Mouse (Mus musculus) neural tube, embryonic 13.5 days (tissue): ENCODE data around the gene Twsg1. TPM values are rescaled to one million over a fixed set of nuclear protein-coding genes. Genes with fewer than 3 reads are reported as not detected.

Experiments used
- ATAC-seq: fragments of 200-750 bp; cut with Nextera tagmentation; 2 replicates; pipeline ENCODE4 v1.8.0; 2017; ENCODE audit warnings: low read depth, mild to moderate bottlenecking, moderate TSS enrichment, moderate library complexity
- H3K27ac ChIP-seq: fragments of 300-500 bp; sonication (generic); replicated peaks from 2 replicates; pipeline ENCODE4 v1.5.1; 2015; ENCODE audit warnings: moderate library complexity, mild to moderate bottlenecking, inconsistent platforms
- H3K27me3 ChIP-seq: fragments of 300-500 bp; sonication (generic); 2 replicates; pipeline ENCODE4 v1.6.1; 2015; ENCODE audit warnings: mild to moderate bottlenecking, inconsistent platforms
- H3K36me3 ChIP-seq: fragments of 300-500 bp; sonication (generic); 2 replicates; pipeline ENCODE4 v1.6.1; 2015; ENCODE audit warnings: mild to moderate bottlenecking, inconsistent platforms
- H3K4me1 ChIP-seq: fragments of 300-500 bp; sonication (generic); replicated peaks from 2 replicates; pipeline ENCODE4 v1.6.1; 2015; ENCODE audit warnings: inconsistent platforms
- H3K4me2 ChIP-seq: fragments of 300-500 bp; sonication (generic); 2 replicates; pipeline ENCODE4 v1.6.1; 2015; ENCODE audit warnings: inconsistent platforms, mild to moderate bottlenecking, moderate library complexity
- H3K4me3 ChIP-seq: fragments of 300-500 bp; sonication (generic); 2 replicates; pipeline ENCODE4 v1.5.1; 2015; ENCODE audit warnings: mild to moderate bottlenecking, inconsistent platforms
- H3K9ac ChIP-seq: fragments of 300-500 bp; sonication (generic); 2 replicates; pipeline ENCODE4 v1.6.1; 2015; ENCODE audit warnings: moderate library complexity, mild to moderate bottlenecking, inconsistent platforms
- H3K9me3 ChIP-seq: fragments of 300-500 bp; sonication (generic); 2 replicates; pipeline ENCODE4 v1.6.1; 2016; ENCODE audit warnings: inconsistent platforms
- WGBS: fragments of 180-500 bp; shearing (Covaris S2); methylation state at CpG from one replicate; pipeline ENCODE4 v1.1.7; 2015; 5-methylcytosine and 5-hydroxymethylcytosine counted together
- polyA plus RNA-seq: library from polyadenylated mRNA; unstranded; fragments of >200 nt; fragmentation: Nextera tagmentation; extraction: Ambion mirVana; gene quantifications from 2 replicates; pipeline ENCODE4 v1.2.1, GENCODE M21; 2015

Twsg1 gene
- polyA plus RNA-seq, 1 experiment from 2014 or later = 56.9 TPM

- Histone ChIP-seq H3K27me3 (no peaks in the 10 kb centered on the region), H3K4me1 (peaks cover 14% of the 10 kb centered on the region), H3K27ac (no peak overlapping the region), H3K9ac (no peak overlapping the region), H3K4me2 (no peak overlapping the region), H3K36me3 (no peaks in the 10 kb centered on the region), H3K4me3 (no peak overlapping the region), H3K9me3 (no peaks in the 10 kb centered on the region)
- no peak for ATAC-seq
- whole genome bisulfite sequencing = 52% methylated on average over 4 of the region's 4 CpGs
Observed at GRCm38 (mm10) chr17:65953959-65954358, 2.9 kb upstream of the Twsg1 start.

- H3K9me3 ChIP-seq = no peaks in the 10 kb centered on the region
- peaks cover 15% of the 10 kb centered on the region for H3K4me1 ChIP-seq
- no peaks in the 10 kb centered on the region for H3K27me3 ChIP-seq
- H3K4me3 ChIP-seq = no peak overlapping the region
- peaks cover 15% of the 10 kb centered on the region for H3K36me3 ChIP-seq
- no peak overlapping the region for H3K4me2 ChIP-seq
- WGBS = 91% methylated on average over 5 of the region's 5 CpGs
- H3K9ac ChIP-seq = no peak overlapping the region
- no peak overlapping the region for H3K27ac ChIP-seq
- ATAC-seq = no peak
Observed at GRCm38 (mm10) chr17:65952083-65952482, 1.1 kb upstream of the Twsg1 start.

- peaks cover 15% of the 10 kb centered on the region for H3K4me1 ChIP-seq
- peak; percentile 21 for ATAC-seq
- H3K9me3 ChIP-seq = peaks cover 4% of the 10 kb centered on the region; the same call in 1 of the 2 replicates
- H3K9ac ChIP-seq = peak overlapping the region; percentile 94
- H3K36me3 ChIP-seq = peaks cover 32% of the 10 kb centered on the region
- peak overlapping the region; percentile 91 for H3K27ac ChIP-seq
- H3K4me3 ChIP-seq = peak overlapping the region; percentile 94
- WGBS = 37% methylated on average over 7 of the region's 7 CpGs
- no peaks in the 10 kb centered on the region for H3K27me3 ChIP-seq
- peak overlapping the region; percentile 67 for H3K4me2 ChIP-seq
Observed at GRCm38 (mm10) chr17:65950183-65950582, 843 bp downstream of the Twsg1 start.

- no peak overlapping the region for H3K4me2 ChIP-seq
- no peak overlapping the region for H3K4me3 ChIP-seq
- peaks cover 19% of the 10 kb centered on the region for H3K4me1 ChIP-seq
- no peaks in the 10 kb centered on the region for H3K27me3 ChIP-seq
- peaks cover 42% of the 10 kb centered on the region for H3K36me3 ChIP-seq
- no peak for ATAC-seq
- 96% methylated on average over 8 of the region's 8 CpGs for WGBS
- no peak overlapping the region for H3K9ac ChIP-seq
- H3K27ac ChIP-seq = no peak overlapping the region
- H3K9me3 ChIP-seq = peaks cover 4% of the 10 kb centered on the region; the same call in 1 of the 2 replicates
Observed at GRCm38 (mm10) chr17:65947307-65947706, 3.7 kb downstream of the Twsg1 start.

GRCm38 (mm10) chr17:65945420-65945819 is 5.6 kb downstream of the Twsg1 start:
- ATAC-seq = no peak
- Histone ChIP-seq H3K4me1 (peaks cover 36% of the 10 kb centered on the region), H3K4me2 (no peak overlapping the region), H3K27ac (no peak overlapping the region), H3K27me3 (no peaks in the 10 kb centered on the region), H3K4me3 (no peak overlapping the region), H3K9ac (no peak overlapping the region), H3K36me3 (peaks cover 42% of the 10 kb centered on the region), H3K9me3 (peaks cover 4% of the 10 kb centered on the region; the same call in 1 of the 2 replicates)
- 86% methylated on average over 2 of the region's 2 CpGs for WGBS

- H3K4me2 ChIP-seq = no peak overlapping the region
- H3K9me3 ChIP-seq = peaks cover 4% of the 10 kb centered on the region; the same call in 1 of the 2 replicates
- peaks cover 33% of the 10 kb centered on the region for H3K4me1 ChIP-seq
- no peak overlapping the region for H3K9ac ChIP-seq
- no peak overlapping the region for H3K4me3 ChIP-seq
- ATAC-seq = no peak
- peaks cover 33% of the 10 kb centered on the region for H3K36me3 ChIP-seq
- WGBS = 64% methylated on average over 4 of the region's 4 CpGs
- H3K27me3 ChIP-seq = no peaks in the 10 kb centered on the region
- no peak overlapping the region for H3K27ac ChIP-seq
Observed at GRCm38 (mm10) chr17:65942394-65942793, 8.6 kb downstream of the Twsg1 start.

GRCm38 (mm10) chr17:65941275-65941674 is 9.8 kb downstream of the Twsg1 start:
- peaks cover 33% of the 10 kb centered on the region for H3K4me1 ChIP-seq
- no peak overlapping the region for H3K4me3 ChIP-seq
- H3K27ac ChIP-seq = no peak overlapping the region
- H3K4me2 ChIP-seq = no peak overlapping the region
- H3K27me3 ChIP-seq = no peaks in the 10 kb centered on the region
- peaks cover 33% of the 10 kb centered on the region for H3K36me3 ChIP-seq
- 84% methylated on average over 6 of the region's 6 CpGs for WGBS
- ATAC-seq = no peak
- H3K9ac ChIP-seq = no peak overlapping the region; the same call in 1 of the 2 replicates
- 0 out of 2 replicates have a peak, but pooled peaks cover under 1% of the 10 kb centered on the region for H3K9me3 ChIP-seq

GRCm38 (mm10) chr17:65940221-65940620 is 10.8 kb downstream of the Twsg1 start:
- Histone ChIP-seq H3K4me1 (peaks cover 33% of the 10 kb centered on the region), H3K4me3 (no peak overlapping the region), H3K9me3 (no peaks in the 10 kb centered on the region), H3K27ac (peak overlapping the region; percentile 70), H3K36me3 (peaks cover 32% of the 10 kb centered on the region), H3K4me2 (no peak overlapping the region), H3K27me3 (no peaks in the 10 kb centered on the region), H3K9ac (0 out of 2 replicates have a peak overlapping the region, but pooled peaks have one; percentile 5)
- ATAC-seq = no peak
- WGBS = 65% methylated on average over 12 of the region's 12 CpGs

- Histone ChIP-seq H3K27me3 (no peaks in the 10 kb centered on the region), H3K4me3 (no peak overlapping the region), H3K9ac (0 out of 2 replicates have a peak overlapping the region, but pooled peaks have one; percentile 5), H3K4me1 (peaks cover 33% of the 10 kb centered on the region), H3K27ac (peak overlapping the region; percentile 70), H3K36me3 (peaks cover 31% of the 10 kb centered on the region), H3K9me3 (no peaks in the 10 kb centered on the region), H3K4me2 (no peak overlapping the region)
- no peak for ATAC-seq
- WGBS = 64% methylated on average over 14 of the region's 14 CpGs
Observed at GRCm38 (mm10) chr17:65939461-65940192, 11.4 kb downstream of the Twsg1 start.

- Histone ChIP-seq H3K27me3 (no peaks in the 10 kb centered on the region), H3K27ac (no peak overlapping the region), H3K4me2 (no peak overlapping the region), H3K36me3 (peaks cover 38% of the 10 kb centered on the region), H3K4me3 (no peak overlapping the region), H3K9me3 (no peaks in the 10 kb centered on the region), H3K9ac (no peak overlapping the region), H3K4me1 (peaks cover 33% of the 10 kb centered on the region)
- ATAC-seq = no peak
- WGBS = 96% methylated on average over 9 of the region's 9 CpGs
Observed at GRCm38 (mm10) chr17:65937671-65938070, 13.4 kb downstream of the Twsg1 start.

GRCm38 (mm10) chr17:65933741-65934140 is 17.3 kb downstream of the Twsg1 start:
- no peak overlapping the region for H3K4me2 ChIP-seq
- no peak overlapping the region for H3K4me3 ChIP-seq
- H3K4me1 ChIP-seq = peaks cover 15% of the 10 kb centered on the region
- H3K36me3 ChIP-seq = peaks cover 57% of the 10 kb centered on the region
- no peak overlapping the region for H3K27ac ChIP-seq
- 92% methylated on average over 2 of the region's 2 CpGs for WGBS
- no peak overlapping the region for H3K9ac ChIP-seq
- H3K9me3 ChIP-seq = no peaks in the 10 kb centered on the region
- H3K27me3 ChIP-seq = no peaks in the 10 kb centered on the region
- no peak for ATAC-seq

- ATAC-seq = peak; percentile 75
- no peak overlapping the region for H3K4me3 ChIP-seq
- H3K9me3 ChIP-seq = no peaks in the 10 kb centered on the region
- no peaks in the 10 kb centered on the region for H3K27me3 ChIP-seq
- H3K36me3 ChIP-seq = peaks cover 66% of the 10 kb centered on the region
- H3K27ac ChIP-seq = peak overlapping the region; percentile 57
- H3K4me2 ChIP-seq = no peak overlapping the region
- H3K4me1 ChIP-seq = peaks cover 18% of the 10 kb centered on the region
- 41% methylated on average over 6 of the region's 6 CpGs for WGBS
- no peak overlapping the region for H3K9ac ChIP-seq
Observed at GRCm38 (mm10) chr17:65931525-65931924, 19.5 kb downstream of the Twsg1 start.
